Mouse (Mus musculus): ENCODE results near the gene Fam57a.

GRCm38 (mm10) chr11:76148055-76149008 is 31.1 kb upstream of the Fam57a start:
- TF ChIP-seq CTCF (IDR thresholded peaks at IDR 0.05; ENCODE audit: low read depth, low read length) (no peak), GATA1 (IDR thresholded peaks at IDR 0.05; ENCODE audit: borderline replicate concordance, low read length) (no peak), TAL1 (conservative IDR thresholded peaks at IDR 0.05; ENCODE audit: low read depth, low read length) (no peak), POLR2AphosphoS5 (IDR thresholded peaks at IDR 0.05; ENCODE audit: insufficient replicate concordance, low read depth, low read length) (no peak), GATA2 (IDR thresholded peaks at IDR 0.05; ENCODE audit: borderline replicate concordance, low read depth, low read length) (no peak)

Measured in G1E (cell line).